Mouse (Mus musculus) bone marrow, adult 2 months (tissue): ENCODE results near the gene Cgn.
A peak's percentile ranks its signal among the peaks of the same experiment; 100 is the strongest.

Experiments
- CTCF ChIP-seq: fragments of 200-500 bp; IDR thresholded peaks from 2 replicates; pipeline ENCODE4 v1.5.1; 2011; ENCODE audit warnings: low read length, control low read depth; ENCODE audit not compliant: control insufficient read depth, insufficient read depth
- POLR2A ChIP-seq: fragments of 200-500 bp; IDR thresholded peaks from 2 replicates; pipeline ENCODE4 v1.6.1; 2011; ENCODE audit warnings: low read depth, mild to moderate bottlenecking, control low read depth, low read length, borderline replicate concordance; ENCODE audit not compliant: control insufficient read depth

GRCm38 (mm10) chr3:94811628-94812027 is 25.3 kb upstream of the Cgn start:
- TF ChIP-seq CTCF, result peak; percentile 21; the same call in 1 of the 2 replicates
- TF ChIP-seq POLR2A, result no peak
